Mouse (Mus musculus) CH12.LX (cell line): Measurements from ENCODE around the gene Akap9. TPM values are rescaled to one million over a fixed set of nuclear protein-coding genes. Genes with fewer than 3 reads are reported as not detected.
A peak's percentile ranks its signal among the peaks of the same experiment; 100 is the strongest.
"Not testable (repeated sequence)": the region's sequence is repeated elsewhere in the genome, so short reads cannot be mapped to it uniquely, and the experiment has no call there.

Experiments
- DNase-seq: peaks from one replicate; pipeline ENCODE4 v3.0.0-alpha.2; 2013; ENCODE audit errors: extremely low read depth
- H3K27ac ChIP-seq: 2 replicates; pipeline ENCODE4 v1.5.1; 2012; ENCODE audit warnings: low read depth, mild to moderate bottlenecking, control low read depth, moderate library complexity; ENCODE audit not compliant: insufficient read depth
- H3K27me3 ChIP-seq: replicated peaks from 2 replicates; pipeline ENCODE3; 2012; ENCODE audit warnings: inconsistent platforms
- H3K36me3 ChIP-seq, 2 experiments: replicated peaks in 1 of 2; 2 replicates each; pipeline versions ENCODE3 to v1.6.1; 2012; ENCODE audit warnings: inconsistent platforms in 1 of 2, low read length in 1 of 2, mild to moderate bottlenecking in 1 of 2, mixed read lengths in 1 of 2, moderate library complexity in 1 of 2; ENCODE audit not compliant: control insufficient read depth in 1 of 2, insufficient read depth in 1 of 2
- H3K4me1 ChIP-seq, 2 experiments: 2 replicates each; pipeline ENCODE4 v1.6.1; 2012; ENCODE audit warnings: inconsistent platforms in 1 of 2, moderate library complexity in 1 of 2; ENCODE audit not compliant: insufficient read depth in 2 of 2, control insufficient read depth in 1 of 2
- H3K4me2 ChIP-seq: 2 replicates; pipeline ENCODE4 v1.6.1; 2012; ENCODE audit warnings: low read depth, mild to moderate bottlenecking, control low read depth; ENCODE audit not compliant: poor library complexity, insufficient read depth, severe bottlenecking
- H3K4me3 ChIP-seq, 3 experiments: fragments of 150-350 bp in 1 of 3; sonication (generic) in 1 of 3; replicated peaks in 1 of 3; 2 replicates each; pipeline versions ENCODE3 to v1.5.1; 2011 to 2012; ENCODE audit warnings: low read depth in 2 of 3, low read length in 2 of 3, mild to moderate bottlenecking in 2 of 3, moderate library complexity in 2 of 3, control low read depth in 1 of 3, improper control_type of control experiment in 1 of 3, inconsistent platforms in 1 of 3, mixed read lengths in 1 of 3; ENCODE audit not compliant: poor library complexity in 1 of 3
- H3K79me2 ChIP-seq: replicated peaks from 2 replicates; pipeline ENCODE4 v1.6.1; 2012; ENCODE audit warnings: mild to moderate bottlenecking, moderate library complexity; ENCODE audit not compliant: control insufficient read depth, poor library complexity, insufficient read depth, severe bottlenecking; ENCODE audit errors: extremely low read depth
- H3K9ac ChIP-seq: 2 replicates; pipeline ENCODE4 v1.6.1; 2012; ENCODE audit warnings: low read depth, mild to moderate bottlenecking, control low read depth, moderate library complexity; ENCODE audit not compliant: insufficient read depth
- H3K9me3 ChIP-seq: replicated peaks from 2 replicates; pipeline ENCODE3; 2012; ENCODE audit warnings: low read length, inconsistent platforms, mixed read lengths
- CHD1 ChIP-seq: IDR thresholded peaks from 2 replicates; pipeline ENCODE4 v1.6.1; 2012; ENCODE audit warnings: low read depth, low read length, improper control_type of control experiment, inconsistent platforms
- CTCF ChIP-seq, 2 experiments: IDR thresholded peaks in 1 of 2; conservative IDR thresholded peaks in 1 of 2; 2 replicates each; pipeline ENCODE4 v1.5.1; 2011 to 2012; ENCODE audit warnings: low read depth in 2 of 2, low read length in 2 of 2, improper control_type of control experiment in 1 of 2, inconsistent platforms in 1 of 2, mild to moderate bottlenecking in 1 of 2, moderate library complexity in 1 of 2
- MYC ChIP-seq: IDR thresholded peaks from 2 replicates; pipeline ENCODE4 v1.6.1; 2011; ENCODE audit warnings: low read depth, mild to moderate bottlenecking, improper control_type of control experiment, low read length
- NRF1 ChIP-seq: IDR thresholded peaks from 2 replicates; pipeline ENCODE4 v1.6.1; 2014; ENCODE audit warnings: low read depth, mild to moderate bottlenecking, inconsistent platforms, low read length, improper control_type of control experiment, moderate library complexity
- RAD21 ChIP-seq: IDR thresholded peaks from 2 replicates; pipeline ENCODE4 v1.6.1; 2011; ENCODE audit warnings: low read depth, mild to moderate bottlenecking, low read length, improper control_type of control experiment, moderate library complexity
- SMC3 ChIP-seq: IDR thresholded peaks from 2 replicates; pipeline ENCODE4 v1.6.1; 2011; ENCODE audit warnings: low read depth, low read length, improper control_type of control experiment
- USF2 ChIP-seq: conservative IDR thresholded peaks from 2 replicates; pipeline ENCODE4 v1.6.1; 2011; ENCODE audit warnings: low read depth, low read length, improper control_type of control experiment
- dilution Hi-C: fragments of 300-500 bp; cut with MboI; formaldehyde crosslinking; loops from 2 replicates; pipeline ENCODE4 v1.14.3; 2020; ENCODE audit warnings: low sequenced_read_pairs; ENCODE audit not compliant: extremely low pct_unique_long_range_greater_than_20kb, extremely low pct_ligation_motif_present
- in situ Hi-C: fragments of 300-500 bp; cut with MboI; formaldehyde crosslinking; loops from 3 replicates; pipeline ENCODE4 v1.14.3; 2019; ENCODE audit warnings: low sequenced_read_pairs, low pct_ligation_motif_present, low pct_unique_long_range_greater_than_20kb, mixed read lengths
- polyA plus RNA-seq: library from polyadenylated mRNA; unstranded; fragments of >175 nt; gene quantifications from 2 replicates; pipeline ENCODE4 v1.2.1, GENCODE M21; 2012; ENCODE audit warnings: low read depth; ENCODE audit not compliant: insufficient read length
- total RNA-seq, 2 experiments: library from RNA; depleted of rRNA; stranded (reverse); fragments of 300-350 nt in 1 of 2; fragments of >200 nt in 1 of 2; gene quantifications; 2 replicates each; pipeline ENCODE4 v1.2.3; 2012 to 2014

The Akap9 gene
- total and polyA plus RNA-seq, 3 experiments = 10.3 to 15.6 (median 12.8) TPM

GRCm38 (mm10) chr5:3889201-3889600, 38.7 kb upstream of the Akap9 start:
- H3K4me1 ChIP-seq = peaks cover 7 to 24% of the 10 kb centered on the region in 2 experiments
- H3K27me3 ChIP-seq = no peaks in the 10 kb centered on the region
- in situ Hi-C loops (loop anchor here (25.0 kb wide), 1 partner anchor 298 kb away; the partner anchor contains the start of gene Mterf1b), dilution Hi-C loops (no loop called here)
- H3K4me3 ChIP-seq = no peak overlapping the region
- H3K9me3 ChIP-seq = no peaks in the 10 kb centered on the region
- peak; percentile 19; the same call in 1 of the 2 replicates for TF ChIP-seq SMC3
- peak; percentile 50 for TF ChIP-seq RAD21
- TF ChIP-seq NRF1 = no peak
- no peak for TF ChIP-seq CHD1
- no peak for TF ChIP-seq MYC
- peak in 1 of 2 experiments; percentile 45; a peak in 2 of 4 replicates for TF ChIP-seq CTCF (conservative IDR thresholded peaks at IDR 0.05 in 1 of 2, IDR thresholded peaks at IDR 0.05 in 1 of 2; ENCODE audit: low read depth in 2 of 2, low read length in 2 of 2)
- no peak for TF ChIP-seq USF2
- H3K36me3 ChIP-seq = peaks cover 0 to 2% of the 10 kb centered on the region in 2 experiments
- DNase-seq = peak; percentile 15
- no peak overlapping the region for H3K27ac ChIP-seq
- H3K79me2 ChIP-seq = peaks cover 8% of the 10 kb centered on the region; the same call in 1 of the 2 replicates
- H3K9ac ChIP-seq = no peak overlapping the region
- no peak overlapping the region for H3K4me2 ChIP-seq

GRCm38 (mm10) chr5:3893459-3894293, 34.2 kb upstream of the Akap9 start, which contains the start of gene Mterf1a:
TSS of gene Mterf1a (minus strand) at chr5:3893933.
- TF ChIP-seq CTCF (conservative IDR thresholded peaks at IDR 0.05 in 1 of 2, IDR thresholded peaks at IDR 0.05 in 1 of 2; ENCODE audit: low read depth in 2 of 2, low read length in 2 of 2) = peak in 1 of 2 experiments; percentile 35; a peak in 1 of 4 replicates
- dilution Hi-C loops, H3K36me3 ChIP-seq, H3K79me2 ChIP-seq, H3K27me3 ChIP-seq, H3K9me3 ChIP-seq, H3K27ac ChIP-seq: not testable (repeated sequence)
- H3K4me2 ChIP-seq = peak within 1 kb of the TSS; percentile 82
- H3K4me3 ChIP-seq = peak within 1 kb of the TSS; percentile 61 to 76 (median 68)
- in situ Hi-C loops = loop anchor here (25.0 kb wide), 1 partner anchor 294 kb away; the partner anchor contains the start of gene Mterf1b
- H3K9ac ChIP-seq = peak within 1 kb of the TSS; percentile 88
- peaks cover 0 to 12% of the 10 kb centered on the region in 2 experiments; a peak in 2 of 4 replicates for H3K4me1 ChIP-seq
- DNase-seq = peak; percentile 16

GRCm38 (mm10) chr5:3894294-3894619, 33.6 kb upstream of the Akap9 start:
- H3K27ac ChIP-seq, H3K27me3 ChIP-seq, H3K36me3 ChIP-seq, H3K4me2 ChIP-seq, H3K9me3 ChIP-seq, dilution Hi-C loops, H3K4me3 ChIP-seq, H3K79me2 ChIP-seq, DNase-seq, H3K9ac ChIP-seq: not testable (repeated sequence)
- peaks cover 0 to 10% of the 10 kb centered on the region in 2 experiments; a peak in 2 of 4 replicates for H3K4me1 ChIP-seq
- in situ Hi-C loops = loop anchor here (25.0 kb wide), 1 partner anchor 293 kb away; the partner anchor contains the start of gene Mterf1b
